Mouse (Mus musculus): Measurements from ENCODE around the gene Uqcc1. TPM values are rescaled to one million over a fixed set of nuclear protein-coding genes. Genes with fewer than 3 reads are reported as not detected.

Gene Uqcc1
- polyA plus RNA-seq, 1 experiment from 2014 or later, result 116 TPM

DNA sequence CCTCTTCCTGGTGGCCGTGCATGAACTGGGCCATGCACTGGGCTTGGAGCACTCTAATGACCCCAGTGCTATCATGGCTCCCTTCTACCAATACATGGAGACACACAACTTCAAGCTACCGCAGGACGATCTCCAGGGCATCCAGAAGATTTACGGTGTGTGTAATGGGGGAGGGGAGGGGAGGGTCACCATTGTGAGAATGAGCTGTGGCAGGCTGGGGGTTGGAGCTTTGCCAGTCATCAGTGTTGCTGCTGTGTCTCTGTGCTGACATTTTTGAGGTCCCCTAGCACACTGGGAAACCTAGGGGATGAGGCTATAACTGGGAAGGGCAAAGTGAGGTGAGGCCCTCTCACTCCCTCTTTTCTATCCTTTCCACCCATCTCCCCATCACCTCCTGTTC is 122.7 kb downstream of the Uqcc1 start:
- Histone ChIP-seq H3K27ac (replicated peaks in 1 of 2; ENCODE audit: control insufficient read depth in 1 of 2, insufficient read depth in 1 of 2, low read depth in 2 of 2, low read length in 2 of 2) (no peak overlapping the region), H3K27me3 (ENCODE audit: control insufficient read depth, insufficient read depth, low read length) (no peaks in the 10 kb centered on the region), H3K4me2 (ENCODE audit: low read length) (no peak overlapping the region), H3K36me3 (ENCODE audit: control insufficient read depth, insufficient read depth, low read length) (no peaks in the 10 kb centered on the region), H3K4me3 (ENCODE audit: control insufficient read depth in 1 of 2, insufficient read depth in 1 of 2, low read depth in 1 of 2, low read length in 2 of 2) (no peak overlapping the region), H3K9ac (ENCODE audit: low read length) (no peak overlapping the region), H3K9me3 (ENCODE audit: control insufficient read depth, low read length) (0 out of 2 replicates have a peak, but pooled peaks cover 2% of the 10 kb centered on the region), H3K4me1 (ENCODE audit: control insufficient read depth in 2 of 2, insufficient read depth in 2 of 2, low read length in 2 of 2) (peaks cover 7 to 8% of the 10 kb centered on the region in 2 experiments; a peak in 3 of 4 replicates)
- ATAC-seq (ENCODE audit: insufficient number of reproducible peaks, insufficient read depth, low FRiP score, low read depth), result no peak
- 72% methylated on average over 4 of the region's 4 CpGs for WGBS

DNA sequence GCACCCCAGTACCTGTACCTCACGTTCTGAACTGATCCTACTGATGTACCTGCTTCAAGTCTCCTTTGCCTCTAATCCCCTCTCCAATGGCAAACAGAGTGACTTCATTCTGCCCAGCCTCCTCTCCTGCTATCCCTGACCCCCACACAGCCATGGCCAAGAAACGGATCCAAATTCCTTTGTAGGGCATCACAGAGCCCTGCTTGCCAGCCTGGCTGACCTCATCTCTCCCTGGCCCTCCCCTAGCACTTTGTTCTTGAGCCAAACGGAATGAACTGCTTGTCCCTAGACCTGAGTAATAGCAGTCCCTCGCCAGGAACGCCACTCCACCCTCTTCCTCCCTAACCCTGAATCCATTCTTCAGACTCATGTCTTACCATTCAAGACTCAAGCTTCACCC is 123.6 kb downstream of the Uqcc1 start:
- no peak for ATAC-seq (ENCODE audit: insufficient number of reproducible peaks, insufficient read depth, low FRiP score, low read depth)
- no peaks in the 10 kb centered on the region for H3K36me3 ChIP-seq (ENCODE audit: control insufficient read depth, insufficient read depth, low read length)

DNA sequence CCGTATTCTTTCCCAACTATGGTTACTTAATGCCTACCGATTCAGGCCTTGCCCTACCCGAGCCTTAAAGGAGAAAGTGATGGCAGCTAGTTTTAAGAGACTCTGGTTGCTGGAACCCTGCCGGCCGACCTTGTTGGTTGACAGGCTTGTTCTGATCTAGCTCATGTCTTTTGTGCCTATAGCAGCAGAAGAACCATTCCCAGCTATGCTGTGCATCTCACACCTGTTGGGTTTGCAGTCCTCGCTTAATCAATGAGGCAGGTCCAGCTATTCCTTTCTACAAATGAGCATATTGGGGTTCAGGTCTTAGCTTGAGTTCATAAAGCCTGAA is 124.2 kb downstream of the Uqcc1 start:
- H3K9me3 ChIP-seq (ENCODE audit: control insufficient read depth, low read length), result no peaks in the 10 kb centered on the region
- H3K4me2 ChIP-seq (ENCODE audit: low read length), result no peak overlapping the region
- H3K36me3 ChIP-seq (ENCODE audit: control insufficient read depth, insufficient read depth, low read length), result no peaks in the 10 kb centered on the region
- H3K27ac ChIP-seq (replicated peaks in 1 of 2; ENCODE audit: control insufficient read depth in 1 of 2, insufficient read depth in 1 of 2, low read depth in 2 of 2, low read length in 2 of 2), result no peak overlapping the region
- ATAC-seq (ENCODE audit: insufficient number of reproducible peaks, insufficient read depth, low FRiP score, low read depth), result no peak
- H3K9ac ChIP-seq (ENCODE audit: low read length), result no peak overlapping the region
- no peaks in the 10 kb centered on the region for H3K27me3 ChIP-seq (ENCODE audit: control insufficient read depth, insufficient read depth, low read length)
- WGBS, result 68% methylated on average over 6 of the region's 6 CpGs
- peaks cover 7 to 8% of the 10 kb centered on the region in 2 experiments; a peak in 3 of 4 replicates for H3K4me1 ChIP-seq (ENCODE audit: control insufficient read depth in 2 of 2, insufficient read depth in 2 of 2, low read length in 2 of 2)
- H3K4me3 ChIP-seq (ENCODE audit: control insufficient read depth in 1 of 2, insufficient read depth in 1 of 2, low read depth in 1 of 2, low read length in 2 of 2), result no peak overlapping the region

More for the DNA sequence above, 123.6 kb downstream of the Uqcc1 start:
- H3K27ac ChIP-seq (replicated peaks in 1 of 2; ENCODE audit: control insufficient read depth in 1 of 2, insufficient read depth in 1 of 2, low read depth in 2 of 2, low read length in 2 of 2), result no peak overlapping the region
- H3K4me1 ChIP-seq (ENCODE audit: control insufficient read depth in 2 of 2, insufficient read depth in 2 of 2, low read length in 2 of 2), result peaks cover 7 to 8% of the 10 kb centered on the region in 2 experiments; a peak in 3 of 4 replicates
- H3K4me2 ChIP-seq (ENCODE audit: low read length), result no peak overlapping the region
- 0 out of 2 replicates have a peak, but pooled peaks cover 1% of the 10 kb centered on the region for H3K9me3 ChIP-seq (ENCODE audit: control insufficient read depth, low read length)
- H3K27me3 ChIP-seq (ENCODE audit: control insufficient read depth, insufficient read depth, low read length), result no peaks in the 10 kb centered on the region
- 56% methylated on average over 5 of the region's 5 CpGs for WGBS
- H3K9ac ChIP-seq (ENCODE audit: low read length), result no peak overlapping the region
- H3K4me3 ChIP-seq (ENCODE audit: control insufficient read depth in 1 of 2, insufficient read depth in 1 of 2, low read depth in 1 of 2, low read length in 2 of 2), result no peak overlapping the region

DNA sequence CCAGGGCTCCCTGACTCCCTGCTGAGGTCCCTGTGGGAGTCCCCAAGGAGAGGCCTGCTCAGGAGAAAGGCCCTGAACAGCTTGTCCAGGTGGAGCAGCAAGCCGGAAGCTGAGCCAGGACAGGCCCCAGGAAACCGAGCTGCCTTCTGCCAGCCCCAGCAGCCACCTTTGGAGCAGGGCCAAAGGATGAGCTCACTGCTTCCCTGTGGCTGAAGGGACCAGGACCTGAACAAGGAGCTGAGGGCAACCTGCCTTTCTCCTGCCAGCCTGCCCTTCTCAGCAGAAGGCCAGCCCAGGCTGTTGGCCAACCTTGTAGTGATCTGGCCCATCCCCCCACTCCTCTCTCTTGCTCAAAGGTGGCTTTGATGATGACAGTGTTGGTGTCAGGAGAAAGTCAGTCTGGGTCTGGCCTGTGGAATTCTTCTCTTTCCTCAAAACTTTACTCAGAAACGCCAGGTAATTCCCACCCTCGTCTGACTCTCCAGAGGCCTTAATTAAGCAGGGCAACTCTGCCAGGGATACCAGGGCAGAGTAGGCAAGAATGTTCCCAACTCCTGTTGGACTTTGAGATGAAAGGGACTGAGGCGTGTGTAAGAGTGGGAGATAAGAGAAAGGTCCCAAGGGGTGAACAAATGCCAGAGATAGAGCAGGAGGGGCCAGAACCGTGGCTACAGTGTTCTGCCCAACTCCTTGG is 124.7 kb downstream of the Uqcc1 start:
- H3K27ac ChIP-seq (replicated peaks in 1 of 2; ENCODE audit: control insufficient read depth in 1 of 2, insufficient read depth in 1 of 2, low read depth in 2 of 2, low read length in 2 of 2), result no peak overlapping the region
- H3K4me1 ChIP-seq (ENCODE audit: control insufficient read depth in 2 of 2, insufficient read depth in 2 of 2, low read length in 2 of 2), result peaks cover 7 to 8% of the 10 kb centered on the region in 2 experiments; a peak in 3 of 4 replicates
- H3K4me3 ChIP-seq (ENCODE audit: control insufficient read depth in 1 of 2, insufficient read depth in 1 of 2, low read depth in 1 of 2, low read length in 2 of 2), result no peak overlapping the region
- no peaks in the 10 kb centered on the region for H3K27me3 ChIP-seq (ENCODE audit: control insufficient read depth, insufficient read depth, low read length)
- no peak overlapping the region for H3K9ac ChIP-seq (ENCODE audit: low read length)
- H3K9me3 ChIP-seq (ENCODE audit: control insufficient read depth, low read length), result no peaks in the 10 kb centered on the region
- WGBS, result 27% methylated on average over 6 of the region's 6 CpGs
- no peak overlapping the region for H3K4me2 ChIP-seq (ENCODE audit: low read length)
- no peak for ATAC-seq (ENCODE audit: insufficient number of reproducible peaks, insufficient read depth, low FRiP score, low read depth)
- H3K36me3 ChIP-seq (ENCODE audit: control insufficient read depth, insufficient read depth, low read length), result no peaks in the 10 kb centered on the region

DNA sequence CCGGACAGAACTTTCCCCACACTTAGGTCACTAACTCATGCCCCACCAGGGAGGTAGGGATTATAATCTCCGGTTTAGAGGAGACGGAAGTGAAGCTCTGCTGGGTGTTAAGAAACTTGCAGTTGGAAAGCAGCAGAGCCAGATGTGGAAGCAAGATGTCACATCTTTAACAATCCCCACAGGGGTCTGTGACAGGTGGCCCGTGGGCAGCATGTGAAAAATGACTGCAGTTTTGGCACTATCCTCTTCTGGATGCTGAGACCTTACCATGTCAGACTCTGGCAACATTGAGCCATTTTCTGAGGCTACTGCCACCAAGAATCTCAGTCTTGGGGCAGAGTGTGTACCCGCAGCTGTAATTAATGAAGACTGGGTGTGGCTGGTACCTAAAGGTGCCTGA is 126.1 kb downstream of the Uqcc1 start:
- peaks cover 7 to 8% of the 10 kb centered on the region in 2 experiments; a peak in 3 of 4 replicates for H3K4me1 ChIP-seq (ENCODE audit: control insufficient read depth in 2 of 2, insufficient read depth in 2 of 2, low read length in 2 of 2)
- no peaks in the 10 kb centered on the region for H3K9me3 ChIP-seq (ENCODE audit: control insufficient read depth, low read length)
- H3K27ac ChIP-seq (replicated peaks in 1 of 2; ENCODE audit: control insufficient read depth in 1 of 2, insufficient read depth in 1 of 2, low read depth in 2 of 2, low read length in 2 of 2), result no peak overlapping the region
- no peak overlapping the region for H3K9ac ChIP-seq (ENCODE audit: low read length)
- WGBS, result 56% methylated on average over 5 of the region's 5 CpGs
- H3K27me3 ChIP-seq (ENCODE audit: control insufficient read depth, insufficient read depth, low read length), result no peaks in the 10 kb centered on the region
- no peak overlapping the region for H3K4me2 ChIP-seq (ENCODE audit: low read length)
- no peak overlapping the region for H3K4me3 ChIP-seq (ENCODE audit: control insufficient read depth in 1 of 2, insufficient read depth in 1 of 2, low read depth in 1 of 2, low read length in 2 of 2)
- no peaks in the 10 kb centered on the region for H3K36me3 ChIP-seq (ENCODE audit: control insufficient read depth, insufficient read depth, low read length)
- ATAC-seq (ENCODE audit: insufficient number of reproducible peaks, insufficient read depth, low FRiP score, low read depth), result no peak

DNA sequence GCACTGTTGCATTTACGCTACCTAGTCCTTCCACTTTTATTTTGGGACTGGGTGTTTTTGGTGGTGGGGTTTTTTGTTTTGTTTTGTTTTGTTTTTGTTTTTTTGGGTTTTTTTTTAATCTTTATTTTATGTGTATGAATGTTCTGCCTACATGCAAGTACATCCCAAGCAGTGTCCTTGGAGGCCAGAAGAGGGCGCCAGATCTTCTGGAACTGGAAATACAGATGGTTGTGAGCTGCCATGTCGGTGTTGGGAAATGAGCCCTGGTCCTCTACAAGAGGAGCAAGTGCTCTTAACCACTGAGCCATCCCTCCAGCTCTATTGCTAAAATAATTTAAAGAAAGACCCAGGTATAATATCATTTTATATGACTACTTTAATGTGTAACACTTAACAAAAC is 127.3 kb downstream of the Uqcc1 start:
- Histone ChIP-seq H3K27ac (replicated peaks in 1 of 2; ENCODE audit: control insufficient read depth in 1 of 2, insufficient read depth in 1 of 2, low read depth in 2 of 2, low read length in 2 of 2) (no peak overlapping the region), H3K36me3 (ENCODE audit: control insufficient read depth, insufficient read depth, low read length) (no peaks in the 10 kb centered on the region), H3K9me3 (ENCODE audit: control insufficient read depth, low read length) (no peaks in the 10 kb centered on the region), H3K27me3 (ENCODE audit: control insufficient read depth, insufficient read depth, low read length) (no peaks in the 10 kb centered on the region), H3K4me1 (ENCODE audit: control insufficient read depth in 2 of 2, insufficient read depth in 2 of 2, low read length in 2 of 2) (peaks cover 7 to 8% of the 10 kb centered on the region in 2 experiments; a peak in 3 of 4 replicates), H3K9ac (ENCODE audit: low read length) (no peak overlapping the region), H3K4me3 (ENCODE audit: control insufficient read depth in 1 of 2, insufficient read depth in 1 of 2, low read depth in 1 of 2, low read length in 2 of 2) (no peak overlapping the region), H3K4me2 (ENCODE audit: low read length) (no peak overlapping the region)
- WGBS, result 58% methylated on average over 3 of the region's 3 CpGs
- ATAC-seq (ENCODE audit: insufficient number of reproducible peaks, insufficient read depth, low FRiP score, low read depth), result no peak

DNA sequence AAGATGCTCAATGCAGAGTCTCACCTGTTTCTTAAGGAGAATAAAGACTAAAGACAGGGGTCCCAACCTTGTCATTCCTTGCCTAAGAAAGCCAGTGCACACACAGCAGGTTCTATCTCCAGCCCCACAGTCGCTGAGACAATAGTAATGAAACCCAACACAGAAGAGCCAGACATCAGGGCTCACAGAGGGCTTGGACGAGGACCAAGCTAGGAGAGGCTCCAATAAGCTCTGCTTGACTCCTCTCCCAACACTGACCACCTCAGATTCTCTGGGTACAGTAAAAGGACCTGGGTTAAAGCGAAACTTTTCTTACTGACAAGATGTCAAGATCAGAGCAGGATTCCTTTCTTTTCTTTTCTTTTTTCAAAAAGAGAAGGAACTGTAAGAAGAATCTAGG is 131.5 kb downstream of the Uqcc1 start:
- H3K9me3 ChIP-seq (ENCODE audit: control insufficient read depth, low read length), result no peaks in the 10 kb centered on the region
- H3K27ac ChIP-seq (replicated peaks in 1 of 2; ENCODE audit: control insufficient read depth in 1 of 2, insufficient read depth in 1 of 2, low read depth in 2 of 2, low read length in 2 of 2), result no peak overlapping the region
- no peaks in the 10 kb centered on the region for H3K27me3 ChIP-seq (ENCODE audit: control insufficient read depth, insufficient read depth, low read length)
- H3K9ac ChIP-seq (ENCODE audit: low read length), result no peak overlapping the region
- H3K4me2 ChIP-seq (ENCODE audit: low read length), result no peak overlapping the region
- ATAC-seq (ENCODE audit: insufficient number of reproducible peaks, insufficient read depth, low FRiP score, low read depth), result no peak
- H3K4me1 ChIP-seq (ENCODE audit: control insufficient read depth in 2 of 2, insufficient read depth in 2 of 2, low read length in 2 of 2), result no peaks in the 10 kb centered on the region
- H3K4me3 ChIP-seq (ENCODE audit: control insufficient read depth in 1 of 2, insufficient read depth in 1 of 2, low read depth in 1 of 2, low read length in 2 of 2), result no peak overlapping the region
- WGBS, result 51% methylated on average over 3 of the region's 3 CpGs
- no peaks in the 10 kb centered on the region for H3K36me3 ChIP-seq (ENCODE audit: control insufficient read depth, insufficient read depth, low read length)

All from heart, embryonic 14.5 days (tissue).